Mouse (Mus musculus) myocyte (in vitro differentiated cells): ENCODE measurements around the gene Psmb3.

ENCODE experiments used
- E2F4 ChIP-seq: IDR thresholded peaks from one replicate; pipeline ENCODE4 v1.6.1; 2011; ENCODE audit warnings: mild to moderate bottlenecking, control low read depth, moderate library complexity; ENCODE audit not compliant: insufficient read depth
- MAX ChIP-seq: IDR thresholded peaks from one replicate; pipeline ENCODE4 v1.6.1; 2011; ENCODE audit warnings: low read depth, mild to moderate bottlenecking, control low read depth
- MYOD1 ChIP-seq, 3 experiments: IDR thresholded peaks; one replicate each; pipeline ENCODE4 v1.6.1; 2011; ENCODE audit warnings: control low read depth in 2 of 3, low read depth in 2 of 3, mild to moderate bottlenecking in 2 of 3, moderate library complexity in 1 of 3; ENCODE audit not compliant: insufficient read length in 2 of 3, control insufficient read depth in 1 of 3
- MYOG ChIP-seq, 3 experiments: IDR thresholded peaks; one replicate each; pipeline ENCODE4 v1.6.1; 2011; ENCODE audit warnings: control low read depth in 2 of 3, low read depth in 2 of 3, mild to moderate bottlenecking in 2 of 3; ENCODE audit not compliant: insufficient read length in 2 of 3, control insufficient read depth in 1 of 3, insufficient read depth in 1 of 3
- POLR2A ChIP-seq: IDR thresholded peaks from one replicate; pipeline ENCODE4 v1.6.1; 2011; ENCODE audit warnings: low read depth, mild to moderate bottlenecking, control low read depth, moderate library complexity; ENCODE audit not compliant: insufficient read length
- POLR2AphosphoS2 ChIP-seq: IDR thresholded peaks from one replicate; pipeline ENCODE4 v1.6.1; 2011; ENCODE audit warnings: low read depth, control low read depth; ENCODE audit not compliant: insufficient read length
- REST ChIP-seq: IDR thresholded peaks from one replicate; pipeline ENCODE4 v1.6.1; 2011; ENCODE audit warnings: mild to moderate bottlenecking, control low read depth, moderate library complexity; ENCODE audit not compliant: insufficient read depth, insufficient read length
- SRF ChIP-seq: IDR thresholded peaks from one replicate; pipeline ENCODE4 v1.6.1; 2011; ENCODE audit warnings: low read depth; ENCODE audit not compliant: control insufficient read depth, insufficient read length
- TCF12 ChIP-seq: IDR thresholded peaks from one replicate; pipeline ENCODE4 v1.6.1; 2011; ENCODE audit warnings: mild to moderate bottlenecking, control low read depth; ENCODE audit not compliant: poor library complexity, insufficient read depth, severe bottlenecking
- TCF3 ChIP-seq: IDR thresholded peaks from one replicate; pipeline ENCODE4 v1.6.1; 2011; ENCODE audit warnings: low read depth, control low read depth; ENCODE audit not compliant: insufficient read length
- USF1 ChIP-seq: IDR thresholded peaks from one replicate; pipeline ENCODE4 v1.6.1; 2011; ENCODE audit warnings: low read depth, mild to moderate bottlenecking, control low read depth, moderate library complexity

- peak; percentile 88 for TF ChIP-seq POLR2A
- no peak for TF ChIP-seq TCF12
- no peak for TF ChIP-seq E2F4
- TF ChIP-seq POLR2AphosphoS2: peak; percentile 61
- TF ChIP-seq MYOG (IDR thresholded peaks at IDR 0.05; ENCODE audit: control insufficient read depth in 1 of 3, insufficient read depth in 1 of 3, insufficient read length in 2 of 3, low read depth in 2 of 3): peak in 1 of 3 experiments; percentile 39
- no peak for TF ChIP-seq USF1
- TF ChIP-seq REST: no peak
- no peak for TF ChIP-seq MAX
- TF ChIP-seq SRF: no peak
- TF ChIP-seq MYOD1 (IDR thresholded peaks at IDR 0.05; ENCODE audit: control insufficient read depth in 1 of 3, insufficient read length in 2 of 3, low read depth in 2 of 3): no peak
- no peak for TF ChIP-seq TCF3
These were observed 43.0 kb upstream of the Psmb3 start for GRCm38 (mm10) chr11:97659990-97660714.
